Mouse (Mus musculus) cortical plate, adult 2 months (tissue): Measurements from ENCODE around the gene Angptl7. TPM values are rescaled to one million over a fixed set of nuclear protein-coding genes. Genes with fewer than 3 reads are reported as not detected.

Source experiments
- H3K27ac ChIP-seq: fragments of 200-500 bp; 2 replicates; pipeline ENCODE4 v1.5.1; 2012; ENCODE audit warnings: low read length, control low read depth, inconsistent platforms; ENCODE audit not compliant: insufficient read depth
- H3K4me1 ChIP-seq: fragments of 200-500 bp; 2 replicates; pipeline ENCODE4 v1.6.1; 2011; ENCODE audit warnings: low read length; ENCODE audit not compliant: control insufficient read depth, insufficient read depth
- H3K4me3 ChIP-seq: fragments of 200-500 bp; 2 replicates; pipeline ENCODE4 v1.5.1; 2011; ENCODE audit warnings: mild to moderate bottlenecking, low read length, control low read depth; ENCODE audit not compliant: insufficient read depth
- CTCF ChIP-seq: fragments of 200-500 bp; IDR thresholded peaks from 2 replicates; pipeline ENCODE4 v1.5.1; 2011; ENCODE audit warnings: mild to moderate bottlenecking, control low read depth, low read length; ENCODE audit not compliant: insufficient read depth; ENCODE audit errors: extremely low read depth
- POLR2A ChIP-seq: fragments of 200-500 bp; IDR thresholded peaks from 2 replicates; pipeline ENCODE4 v1.6.1; 2011; ENCODE audit warnings: mild to moderate bottlenecking, low read length, control low read depth; ENCODE audit not compliant: insufficient read depth; ENCODE audit errors: extremely low read depth
- polyA plus RNA-seq: library from polyadenylated mRNA; depleted of rRNA; stranded (reverse); fragments of >200 nt; gene quantifications from 2 replicates; pipeline ENCODE4 v1.2.3, GENCODE M21; 2012

The Angptl7 gene
- polyA plus RNA-seq, 1 experiment = 0.23 TPM

DNA sequence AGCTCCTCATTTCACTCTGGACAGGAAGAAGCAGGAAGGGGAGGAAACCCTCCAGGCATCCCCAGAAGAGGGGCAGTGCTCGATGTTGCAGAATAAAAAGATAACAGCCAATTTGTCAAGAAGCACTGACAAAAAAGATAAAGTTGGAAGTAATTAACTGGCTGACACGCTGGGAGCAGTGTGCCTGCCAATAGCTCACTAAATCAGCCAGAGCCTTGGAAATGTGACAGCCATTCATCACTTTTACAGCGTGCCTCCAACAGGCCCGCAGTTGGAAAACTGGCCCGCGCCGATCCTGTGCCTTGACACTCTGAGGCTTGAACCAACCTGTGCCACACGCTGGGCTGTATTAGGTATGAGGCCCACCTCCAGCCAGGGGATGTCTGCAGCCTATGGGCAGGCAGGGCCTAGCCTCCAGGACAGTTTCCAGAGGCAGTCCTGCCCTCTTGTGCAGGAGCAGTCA, 4.3 kb upstream of the Angptl7 start:
- Histone ChIP-seq H3K27ac (no peak overlapping the region), H3K4me3 (no peak overlapping the region), H3K4me1 (peaks cover 15% of the 10 kb centered on the region)
- TF ChIP-seq POLR2A (no peak), CTCF (no peak)

- no peak overlapping the region for H3K4me3 ChIP-seq
- 0 out of 2 replicates have a peak, but pooled peaks cover 3% of the 10 kb centered on the region for H3K4me1 ChIP-seq
- TF ChIP-seq CTCF (no peak), POLR2A (no peak)
- H3K27ac ChIP-seq = no peak overlapping the region
Observed at GRCm38 (mm10) chr4:148495874-148496689, 4.2 kb downstream of the Angptl7 start.

DNA sequence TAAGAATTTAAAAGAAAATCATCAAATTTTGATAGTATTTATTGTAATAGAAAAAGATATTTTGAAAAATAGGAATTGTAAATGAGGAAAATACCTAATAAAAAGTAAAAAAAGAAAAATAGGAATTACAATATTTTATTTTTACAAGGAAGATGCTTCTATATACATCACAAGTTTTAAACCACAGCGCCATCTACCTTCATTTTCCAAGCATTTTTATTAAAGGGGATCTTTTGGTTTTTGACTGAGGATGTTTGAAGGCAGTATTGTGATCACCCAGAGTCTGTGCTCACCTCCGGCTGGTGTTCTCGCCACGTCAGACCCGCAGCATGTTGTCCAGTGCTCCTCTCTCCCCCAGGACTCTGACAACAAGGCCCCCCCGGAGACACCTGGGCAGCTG, 5.1 kb downstream of the Angptl7 start:
- Histone ChIP-seq H3K4me3 (no peak overlapping the region), H3K4me1 (peaks cover 5% of the 10 kb centered on the region; the same call in 1 of the 2 replicates), H3K27ac (no peak overlapping the region)
- TF ChIP-seq CTCF (no peak), POLR2A (no peak)

- H3K4me3 ChIP-seq = no peak overlapping the region
- no peak for TF ChIP-seq CTCF
- TF ChIP-seq POLR2A = no peak
- H3K27ac ChIP-seq = no peak overlapping the region
- H3K4me1 ChIP-seq = peaks cover 5% of the 10 kb centered on the region; the same call in 1 of the 2 replicates
Observed at GRCm38 (mm10) chr4:148491448-148491847, 8.8 kb downstream of the Angptl7 start.

GRCm38 (mm10) chr4:148490502-148490901, 9.8 kb downstream of the Angptl7 start:
- H3K4me3 ChIP-seq = no peak overlapping the region
- peaks cover 3% of the 10 kb centered on the region; the same call in 1 of the 2 replicates for H3K4me1 ChIP-seq
- TF ChIP-seq CTCF (no peak), POLR2A (no peak)
- H3K27ac ChIP-seq = no peak overlapping the region

DNA sequence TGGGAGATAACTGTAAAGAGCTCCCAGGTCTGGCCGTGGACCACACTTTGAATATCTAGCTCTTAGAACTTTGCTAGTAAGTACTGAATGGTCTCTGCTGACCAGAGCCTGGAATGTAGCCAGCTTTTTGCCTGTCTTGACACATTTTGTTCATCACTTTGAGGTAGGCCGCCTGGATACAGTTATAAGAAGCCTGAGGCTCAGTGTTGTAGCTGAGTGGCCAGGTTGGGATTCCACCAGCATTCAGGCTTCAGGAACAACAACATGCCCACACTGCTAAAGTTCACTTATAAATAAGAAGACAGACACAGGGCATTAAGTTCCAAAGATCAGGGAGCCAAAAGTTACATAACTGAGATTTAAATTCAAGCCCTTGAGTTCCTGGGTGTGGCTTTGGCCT, 12.4 kb downstream of the Angptl7 start:
- Histone ChIP-seq H3K4me3 (no peak overlapping the region), H3K4me1 (peaks cover 3% of the 10 kb centered on the region; the same call in 1 of the 2 replicates), H3K27ac (no peak overlapping the region)
- no peak for TF ChIP-seq CTCF
- TF ChIP-seq POLR2A = no peak

GRCm38 (mm10) chr4:148484511-148484910, 15.7 kb downstream of the Angptl7 start:
- Histone ChIP-seq H3K27ac (no peak overlapping the region), H3K4me1 (no peaks in the 10 kb centered on the region), H3K4me3 (no peak overlapping the region)
- no peak for TF ChIP-seq POLR2A
- no peak for TF ChIP-seq CTCF

- H3K4me1 ChIP-seq = no peaks in the 10 kb centered on the region
- TF ChIP-seq POLR2A (no peak), CTCF (no peak)
- no peak overlapping the region for H3K27ac ChIP-seq
- no peak overlapping the region for H3K4me3 ChIP-seq
Observed at GRCm38 (mm10) chr4:148481557-148482168, 18.6 kb downstream of the Angptl7 start.

GRCm38 (mm10) chr4:148480245-148480644, 20.0 kb downstream of the Angptl7 start:
- no peak overlapping the region for H3K27ac ChIP-seq

More at GRCm38 (mm10) chr4:148480245-148480644, 20.0 kb downstream of the Angptl7 start:
- Histone ChIP-seq H3K4me3 (no peak overlapping the region), H3K4me1 (peaks cover 3% of the 10 kb centered on the region; the same call in 1 of the 2 replicates)
- TF ChIP-seq CTCF (no peak), POLR2A (no peak)
